Mouse (Mus musculus) neural tube, embryonic 12.5 days (tissue): ENCODE measurements at regions not wholly inside any gene's neighbourhood (a gene's known extent, or its start where the extent isn't known, plus 50 kb on each side); places are given as distances from the start of the nearest gene placed in this dataset.
A peak's percentile ranks its signal among the peaks of the same experiment; 100 is the strongest.

Experiments used
- ATAC-seq: fragments of 200-750 bp; cut with Nextera tagmentation; 2 replicates; pipeline ENCODE4 v1.8.0; 2017; ENCODE audit warnings: low read depth, mild to moderate bottlenecking, moderate TSS enrichment, moderate library complexity; ENCODE audit not compliant: low FRiP score
- H3K27ac ChIP-seq: fragments of 300-500 bp; sonication (generic); 2 replicates; pipeline ENCODE4 v1.5.1; 2016
- H3K27me3 ChIP-seq: fragments of 300-500 bp; sonication (generic); replicated peaks from 2 replicates; pipeline ENCODE4 v1.6.1; 2016; ENCODE audit warnings: mild to moderate bottlenecking
- H3K36me3 ChIP-seq: fragments of 300-500 bp; sonication (generic); 2 replicates; pipeline ENCODE4 v1.6.1; 2016; ENCODE audit warnings: mild to moderate bottlenecking
- H3K4me1 ChIP-seq: fragments of 300-500 bp; sonication (generic); 2 replicates; pipeline ENCODE4 v1.6.1; 2016
- H3K4me2 ChIP-seq: fragments of 300-500 bp; sonication (generic); replicated peaks from 2 replicates; pipeline ENCODE4 v1.6.1; 2016; ENCODE audit warnings: mild to moderate bottlenecking
- H3K4me3 ChIP-seq: fragments of 300-500 bp; sonication (generic); 2 replicates; pipeline ENCODE4 v1.5.1; 2016
- H3K9ac ChIP-seq: fragments of 300-500 bp; sonication (generic); 2 replicates; pipeline ENCODE4 v1.6.1; 2016; ENCODE audit warnings: mild to moderate bottlenecking
- H3K9me3 ChIP-seq: fragments of 300-500 bp; sonication (generic); 2 replicates; pipeline ENCODE4 v1.6.1; 2016; ENCODE audit warnings: mild to moderate bottlenecking
- WGBS: fragments of 180-500 bp; shearing (Covaris S2); methylation state at CpG from one replicate; pipeline ENCODE4 v1.1.7; 2016; 5-methylcytosine and 5-hydroxymethylcytosine counted together

DNA sequence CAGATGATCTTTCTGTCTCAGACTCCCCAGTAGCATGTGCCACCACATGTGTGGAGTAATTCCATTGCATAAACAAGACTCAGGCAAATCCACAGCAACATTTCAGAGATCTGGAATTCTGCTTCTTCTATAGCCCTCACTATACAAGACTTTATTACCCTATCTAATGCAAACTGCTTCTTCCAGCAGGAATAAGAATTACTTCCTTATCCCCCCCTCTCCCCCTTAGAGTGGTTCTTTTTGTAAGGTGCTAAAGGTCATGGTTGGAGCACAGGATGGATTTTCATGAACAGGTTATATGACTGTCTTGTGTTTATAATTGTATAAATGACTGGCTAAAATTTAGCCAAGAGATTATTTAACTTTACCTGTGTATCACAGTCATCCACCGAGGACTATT lies 5037.4 kb downstream of the 9330182O14Rik start:
- H3K27ac ChIP-seq, result no peak overlapping the region
- ATAC-seq, result no peak
- no peaks in the 10 kb centered on the region for H3K9me3 ChIP-seq
- H3K4me1 ChIP-seq, result no peaks in the 10 kb centered on the region
- H3K4me2 ChIP-seq, result no peak overlapping the region
- 83% methylated on average over 1 of the region's 1 CpGs for WGBS
- H3K4me3 ChIP-seq, result no peak overlapping the region
- H3K36me3 ChIP-seq, result no peaks in the 10 kb centered on the region
- H3K9ac ChIP-seq, result no peak overlapping the region
- no peaks in the 10 kb centered on the region for H3K27me3 ChIP-seq

GRCm38 (mm10) chr15:45178341-45178740 lies 5044.2 kb downstream of the 9330182O14Rik start:
- Histone ChIP-seq H3K4me1 (no peaks in the 10 kb centered on the region), H3K27ac (no peak overlapping the region), H3K9me3 (no peaks in the 10 kb centered on the region), H3K9ac (no peak overlapping the region), H3K4me3 (no peak overlapping the region), H3K4me2 (no peak overlapping the region), H3K27me3 (no peaks in the 10 kb centered on the region), H3K36me3 (no peaks in the 10 kb centered on the region)
- ATAC-seq, result no peak
- 61% methylated on average over 2 of the region's 2 CpGs for WGBS

GRCm38 (mm10) chr15:45180173-45180572 lies 5046.0 kb downstream of the 9330182O14Rik start:
- 60% methylated on average over 5 of the region's 5 CpGs for WGBS
- H3K27ac ChIP-seq, result no peak overlapping the region
- no peaks in the 10 kb centered on the region for H3K9me3 ChIP-seq
- H3K36me3 ChIP-seq, result no peaks in the 10 kb centered on the region
- no peaks in the 10 kb centered on the region for H3K27me3 ChIP-seq
- H3K4me3 ChIP-seq, result no peak overlapping the region
- H3K4me2 ChIP-seq, result no peak overlapping the region
- no peak overlapping the region for H3K9ac ChIP-seq
- H3K4me1 ChIP-seq, result no peaks in the 10 kb centered on the region
- 0 out of 2 replicates have a peak, but pooled peaks have one; percentile 29 for ATAC-seq
